Mouse (Mus musculus) right cerebral cortex, postnatal 4 days (tissue): Measurements from ENCODE around the gene Igf1r.

Source experiments
- DNase-seq: peaks from one replicate; pipeline ENCODE4 v3.0.0-alpha.2; 2022

Gene Igf1r

GRCm38 (mm10) chr7:68010168-68010567 lies 57.5 kb downstream of the Igf1r start:
- DNase-seq: no peak

GRCm38 (mm10) chr7:68010802-68011201 lies 58.2 kb downstream of the Igf1r start:
- no peak for DNase-seq

DNA sequence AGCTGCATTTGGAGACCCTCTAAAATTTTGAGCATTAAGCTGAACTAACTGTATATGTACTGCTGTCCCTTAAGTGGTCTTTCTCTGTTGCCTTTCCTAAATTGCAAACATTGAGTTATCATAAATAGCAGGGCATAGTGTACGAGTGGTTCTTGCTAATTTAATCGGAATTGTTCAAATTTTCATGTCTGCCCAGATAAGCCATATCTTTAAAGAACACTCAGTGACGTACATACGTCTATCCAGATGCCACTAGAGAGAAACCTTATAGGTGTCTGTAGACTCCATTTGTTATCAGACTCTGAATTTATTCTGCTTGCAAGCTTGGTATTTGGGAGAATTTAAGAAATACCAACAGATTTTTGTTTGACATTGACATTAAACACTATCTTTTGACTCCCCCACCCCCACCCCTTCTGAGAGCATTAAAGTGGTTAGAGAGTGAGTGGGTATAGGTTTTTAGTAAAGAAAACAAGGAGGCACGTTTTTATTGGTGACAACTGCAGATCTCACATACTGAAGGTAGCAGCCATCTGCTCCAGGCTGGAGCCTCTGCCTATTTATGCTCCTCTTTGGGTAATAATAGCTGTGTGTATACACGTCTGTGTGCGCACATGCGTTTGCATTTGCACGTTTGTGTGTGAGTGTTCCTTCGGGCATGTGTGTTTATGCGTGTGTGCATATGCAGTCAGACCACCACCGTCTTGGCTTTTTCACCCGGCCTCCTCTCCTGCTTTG lies 58.9 kb downstream of the Igf1r start:
- DNase-seq: no peak

- no peak for DNase-seq
These were observed 59.5 kb downstream of the Igf1r start for GRCm38 (mm10) chr7:68012123-68012474.

- no peak for DNase-seq
These were observed 61.9 kb downstream of the Igf1r start for GRCm38 (mm10) chr7:68014495-68014894.

- no peak for DNase-seq
These were observed 62.8 kb downstream of the Igf1r start for GRCm38 (mm10) chr7:68015404-68015803.

DNA sequence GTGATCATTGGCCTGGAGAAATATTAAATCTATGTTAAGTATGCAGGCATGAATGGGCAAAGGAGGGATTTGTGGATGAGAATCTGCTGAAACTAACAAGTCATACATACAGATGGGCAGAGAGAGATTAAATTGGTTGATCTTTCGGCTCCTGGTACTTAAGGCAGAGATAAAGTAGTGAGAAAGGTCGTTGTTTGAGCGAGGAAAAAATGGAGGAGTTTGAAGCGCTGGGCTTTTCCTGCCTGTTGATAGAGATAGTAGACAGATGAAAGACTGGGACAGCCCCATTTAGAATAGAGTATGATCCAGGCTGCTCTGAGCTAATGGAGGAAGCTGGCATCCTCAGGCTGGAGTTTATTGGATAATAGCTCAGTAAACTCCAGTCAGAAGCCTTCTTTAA lies 65.4 kb downstream of the Igf1r start:
- DNase-seq: no peak

- DNase-seq: no peak
These were observed 67.9 kb downstream of the Igf1r start for GRCm38 (mm10) chr7:68020556-68020955.

- DNase-seq: no peak
These were observed 69.1 kb downstream of the Igf1r start for GRCm38 (mm10) chr7:68021741-68022140.

DNA sequence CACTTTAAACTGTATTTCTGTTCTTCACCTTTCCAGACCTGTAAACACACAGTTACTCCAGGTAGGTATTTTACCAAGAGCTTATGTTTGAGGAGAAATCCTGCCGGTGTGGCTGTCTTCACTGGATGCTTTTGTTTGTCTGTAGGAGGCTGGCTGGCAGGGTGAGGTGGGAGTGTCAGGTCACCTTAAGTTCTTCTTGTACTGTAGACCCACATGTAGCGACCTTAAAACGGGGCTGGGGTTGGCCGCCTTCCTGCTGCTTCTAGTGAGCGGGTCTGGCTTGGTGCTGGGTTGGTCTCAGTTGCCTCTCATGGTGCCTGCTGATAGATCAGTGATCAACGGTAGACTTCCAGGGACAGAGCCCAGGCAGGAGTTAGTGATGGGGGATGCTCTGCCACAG lies 69.6 kb downstream of the Igf1r start:
- DNase-seq: no peak

DNA sequence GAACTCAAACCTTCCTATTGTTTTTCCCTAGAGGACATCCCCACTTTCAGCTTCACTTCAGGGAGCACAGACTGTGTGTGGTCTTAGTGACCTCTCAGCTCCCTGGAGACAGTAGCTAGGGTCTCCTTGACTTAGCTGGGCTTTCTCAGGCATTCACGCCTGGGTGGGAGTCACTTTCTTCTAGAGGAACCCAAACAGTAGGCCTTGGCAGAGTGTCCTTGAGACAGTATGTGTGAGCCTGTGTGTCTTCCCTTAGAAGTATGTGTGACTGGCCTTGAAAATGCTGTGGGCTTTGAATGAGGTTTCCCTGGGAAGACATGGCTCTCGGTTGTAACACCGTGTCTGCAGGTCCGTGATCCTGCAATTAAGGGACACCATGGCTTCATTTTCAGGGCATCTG lies 71.3 kb downstream of the Igf1r start:
- DNase-seq: no peak

GRCm38 (mm10) chr7:68024625-68025024 lies 72.0 kb downstream of the Igf1r start:
- no peak for DNase-seq

DNA sequence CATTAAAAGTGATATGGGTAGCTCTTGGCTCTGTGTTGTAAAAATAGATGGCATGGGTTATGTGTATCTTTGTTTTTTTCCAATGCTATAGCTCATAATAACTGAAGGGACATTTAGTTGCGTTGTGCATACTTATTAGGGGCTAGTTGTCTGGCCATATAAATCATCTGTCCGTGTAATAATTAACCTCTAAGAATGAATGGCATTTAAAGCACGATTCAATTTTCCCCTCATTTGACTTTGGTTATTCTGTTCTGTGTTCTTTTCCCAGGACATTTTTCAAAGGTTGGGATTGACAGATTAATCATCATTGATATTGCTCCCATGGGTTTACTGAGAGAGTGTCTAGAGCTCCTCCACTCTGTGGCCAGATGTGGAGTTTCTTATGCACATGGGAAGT lies 72.8 kb downstream of the Igf1r start:
- DNase-seq: no peak

- DNase-seq: peak; percentile 16
These were observed 73.4 kb downstream of the Igf1r start for GRCm38 (mm10) chr7:68026076-68026475.

DNA sequence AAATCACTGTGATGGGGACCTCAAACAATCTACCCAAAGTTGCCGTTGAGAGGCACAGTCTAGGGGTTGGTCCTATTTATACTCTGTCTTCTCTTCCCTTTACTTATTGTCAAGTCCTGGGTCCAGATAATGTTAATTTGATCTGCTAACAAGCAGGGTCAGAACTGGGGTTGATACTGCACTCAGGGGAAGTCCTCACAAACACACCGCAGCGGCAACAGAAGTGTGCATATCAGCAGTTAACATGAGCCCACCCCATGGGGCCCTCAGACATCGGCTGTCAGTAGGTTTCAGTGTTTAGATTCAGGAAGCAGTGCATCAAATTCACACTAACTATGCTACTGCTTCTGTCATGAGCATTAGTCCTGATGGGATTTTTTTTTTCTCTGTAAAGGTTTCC lies 75.5 kb downstream of the Igf1r start:
- DNase-seq: no peak

- no peak for DNase-seq
These were observed 78.2 kb downstream of the Igf1r start for GRCm38 (mm10) chr7:68030846-68031245.

DNA sequence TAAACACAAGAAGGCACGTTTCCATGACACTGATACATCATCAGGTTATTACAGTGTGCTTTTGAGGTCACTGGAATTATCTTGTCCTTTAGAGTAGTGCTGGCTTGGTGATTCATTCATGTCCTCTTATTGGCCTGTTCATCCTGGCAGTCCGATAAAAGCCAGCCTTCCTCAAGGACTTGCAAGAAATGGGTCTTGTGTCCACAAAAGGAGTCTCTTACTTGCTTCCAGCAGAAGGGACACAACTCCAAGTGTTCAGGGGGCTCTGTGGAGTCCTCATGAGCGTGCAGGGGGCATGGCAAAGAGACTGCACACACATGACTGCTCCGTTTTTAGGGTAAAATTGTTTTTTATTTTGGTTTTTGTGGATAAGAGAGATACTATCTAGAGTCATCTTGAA lies 83.9 kb downstream of the Igf1r start:
- no peak for DNase-seq

DNA sequence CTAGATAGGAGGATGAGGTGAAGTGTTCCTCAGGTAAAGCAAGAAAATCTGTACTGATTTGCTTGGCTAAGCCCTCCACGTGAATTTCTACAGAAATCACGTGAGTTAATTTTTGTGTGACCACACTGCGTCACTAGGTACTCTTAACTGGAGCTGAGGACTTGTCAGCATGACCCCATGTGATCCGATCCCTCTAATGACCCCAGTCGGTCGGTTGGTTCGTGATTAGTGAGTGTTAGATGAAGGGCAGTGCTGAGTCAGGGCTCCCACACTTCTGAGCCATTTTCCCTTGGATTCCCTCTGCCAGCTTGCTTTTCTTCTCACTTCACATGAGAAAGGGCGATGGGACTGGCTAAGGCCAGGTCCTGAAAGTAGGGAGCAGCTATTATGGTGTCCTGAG lies 86.2 kb downstream of the Igf1r start:
- no peak for DNase-seq

DNA sequence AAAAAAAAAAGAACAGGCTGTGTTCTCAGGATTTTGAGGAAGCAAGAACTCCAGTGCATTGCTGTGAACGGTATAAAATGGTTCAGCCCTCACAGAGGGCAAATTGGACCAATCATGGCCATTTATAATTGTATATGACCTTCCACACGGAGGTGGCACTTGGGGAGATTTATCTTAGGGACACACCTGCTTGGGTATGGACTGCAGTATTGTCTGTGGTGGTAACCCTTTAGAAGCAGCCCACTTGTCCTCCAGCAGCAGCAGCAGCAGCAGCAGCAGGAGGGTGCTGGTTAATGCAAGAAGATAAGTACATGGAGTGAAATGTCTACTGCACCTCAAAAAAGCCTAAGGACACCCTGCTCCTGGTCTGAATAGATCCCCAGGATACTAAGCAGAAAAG lies 86.9 kb downstream of the Igf1r start:
- DNase-seq: no peak

GRCm38 (mm10) chr7:68044621-68045020 lies 92.0 kb downstream of the Igf1r start:
- no peak for DNase-seq

DNA sequence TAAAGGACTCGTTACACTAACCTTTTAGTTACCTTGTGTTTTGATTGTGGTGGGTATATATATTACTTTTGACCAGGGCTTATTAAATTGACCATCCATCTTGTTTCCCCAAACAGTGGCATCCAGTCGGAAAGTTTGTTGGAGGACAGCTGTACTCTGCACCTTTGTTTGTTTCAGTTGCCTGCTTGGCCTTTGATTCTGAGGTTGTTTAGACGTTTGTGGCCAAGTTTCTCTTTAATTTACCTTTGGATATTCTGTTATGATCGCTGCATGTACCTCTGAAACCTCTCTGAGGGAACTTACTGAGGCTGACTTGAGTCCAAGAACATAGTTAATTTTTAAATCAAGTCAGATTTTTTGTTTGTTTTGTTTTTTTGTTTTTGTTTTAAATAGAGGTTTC lies 94.5 kb downstream of the Igf1r start:
- no peak for DNase-seq

DNA sequence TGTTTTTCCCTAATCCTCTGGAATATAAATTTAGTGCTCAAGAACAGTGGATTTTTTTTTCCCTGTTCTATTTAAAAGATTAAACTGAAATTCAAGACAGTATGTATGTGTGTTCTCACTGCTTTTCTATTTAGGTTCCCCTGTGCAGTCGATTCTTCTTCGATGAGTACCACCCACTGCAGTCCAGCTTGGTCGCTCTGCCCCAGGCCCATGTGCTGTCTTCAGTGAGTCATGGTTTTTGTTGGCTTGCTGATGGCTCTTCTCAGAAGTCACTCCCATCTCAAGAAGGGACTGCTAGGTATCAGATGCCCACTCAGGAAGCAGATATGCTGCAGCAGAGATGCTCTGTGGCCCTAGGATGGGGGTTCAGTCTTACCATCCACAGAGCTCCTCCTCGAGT lies 95.9 kb downstream of the Igf1r start:
- no peak for DNase-seq

- DNase-seq: no peak
These were observed 96.4 kb downstream of the Igf1r start for GRCm38 (mm10) chr7:68049048-68049447.

- DNase-seq: no peak
These were observed 100.5 kb downstream of the Igf1r start for GRCm38 (mm10) chr7:68053002-68053624.

DNA sequence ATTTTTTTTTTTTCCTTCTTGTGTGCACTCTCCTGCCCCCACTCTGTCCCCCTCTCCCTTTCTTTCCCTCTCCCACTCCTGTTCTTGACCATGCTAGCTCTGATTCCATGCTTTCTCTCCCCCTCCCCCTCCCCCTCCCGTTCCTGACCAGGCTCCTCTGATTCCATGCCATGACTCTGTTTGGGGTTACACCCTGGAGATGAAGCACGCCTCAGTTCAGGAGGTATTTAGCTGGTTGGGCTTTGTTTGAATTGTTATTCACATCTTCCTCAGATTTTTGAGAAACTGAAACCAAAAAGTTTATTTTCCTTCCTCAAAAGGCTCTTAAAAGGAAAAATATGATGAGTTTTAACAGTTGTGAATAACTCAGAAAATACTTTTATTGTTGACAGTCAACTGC lies 101.9 kb downstream of the Igf1r start:
- DNase-seq: no peak
